Mouse (Mus musculus) heart, postnatal 0 days (tissue): ENCODE results near the gene Scaf8.

ENCODE experiments used
- CTCF ChIP-seq: IDR thresholded peaks from 2 replicates; pipeline ENCODE4 v1.5.1; 2016; ENCODE audit warnings: antibody characterized with exemption, control low read depth, low read depth
- EP300 ChIP-seq: IDR thresholded peaks from 2 replicates; pipeline ENCODE4 v1.6.1; 2016; ENCODE audit warnings: antibody characterized with exemption, low read depth

- TF ChIP-seq EP300, result no peak
- TF ChIP-seq CTCF, result peak; percentile 45; the same call in 1 of the 2 replicates
These were observed at the start of gene Scaf8 for GRCm38 (mm10) chr17:3114720-3115379.
